Mouse (Mus musculus): ENCODE measurements at regions not wholly inside any gene's neighbourhood (a gene's known extent, or its start where the extent isn't known, plus 50 kb on each side); places are given as distances from the start of the nearest gene placed in this dataset.

GRCm38 (mm10) chr6:14121479-14121878 is 250.2 kb upstream of the 2610001J05Rik start:
- no peaks in the 10 kb centered on the region for H3K27me3 ChIP-seq (ENCODE audit: control insufficient read depth, insufficient read depth, insufficient read length)
- no peak overlapping the region for H3K4me2 ChIP-seq (ENCODE audit: low read depth)
- H3K36me3 ChIP-seq (ENCODE audit: control insufficient read depth, insufficient read depth) = no peaks in the 10 kb centered on the region
- no peak for TF ChIP-seq MYOD1 (IDR thresholded peaks at IDR 0.05; ENCODE audit: control insufficient read depth in 1 of 3, insufficient read length in 2 of 3, low read depth in 2 of 3)
- TF ChIP-seq POLR2AphosphoS2 (IDR thresholded peaks at IDR 0.05; ENCODE audit: insufficient read length, low read depth) = no peak
- TF ChIP-seq SRF (IDR thresholded peaks at IDR 0.05; ENCODE audit: control insufficient read depth, insufficient read length, low read depth) = no peak
- TF ChIP-seq REST (IDR thresholded peaks at IDR 0.05; ENCODE audit: insufficient read depth, insufficient read length) = no peak
- no peak for TF ChIP-seq POLR2A (IDR thresholded peaks at IDR 0.05; ENCODE audit: insufficient read length, low read depth)
- TF ChIP-seq MYOG (IDR thresholded peaks at IDR 0.05; ENCODE audit: control insufficient read depth in 1 of 3, insufficient read depth in 1 of 3, insufficient read length in 2 of 3, low read depth in 2 of 3) = no peak
- TF ChIP-seq TCF3 (IDR thresholded peaks at IDR 0.05; ENCODE audit: insufficient read length, low read depth) = no peak
- TF ChIP-seq USF1 (IDR thresholded peaks at IDR 0.05; ENCODE audit: low read depth) = no peak
- no peak for TF ChIP-seq TCF12 (IDR thresholded peaks at IDR 0.05; ENCODE audit: insufficient read depth, poor library complexity, severe bottlenecking)
- no peak overlapping the region for H3ac ChIP-seq (ENCODE audit: control insufficient read depth, insufficient read length)
- H3K4me3 ChIP-seq = no peak overlapping the region
- no peaks in the 10 kb centered on the region for H3K79me2 ChIP-seq (ENCODE audit: control insufficient read depth, insufficient read depth)

DNA sequence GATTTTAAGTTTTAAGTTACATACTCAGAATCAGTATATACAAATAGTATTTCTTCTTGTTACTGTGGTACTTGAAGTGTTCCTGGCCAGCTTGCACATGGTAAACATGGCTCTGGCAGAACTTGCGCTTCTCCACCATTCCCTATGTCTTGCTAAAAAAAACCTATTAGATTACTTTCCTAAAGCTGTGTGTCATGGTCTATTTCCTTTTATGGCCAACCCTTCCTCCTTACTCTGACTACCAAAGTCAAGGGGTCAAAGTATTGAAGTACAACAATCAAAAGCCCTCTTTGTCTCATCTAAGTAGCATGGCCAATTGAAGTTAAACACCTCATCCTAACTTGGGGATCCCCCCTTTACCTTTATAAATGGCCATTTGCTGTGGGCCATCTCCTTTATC is 223.6 kb upstream of the 2610001J05Rik start:
- Histone ChIP-seq H3K4me3 (no peak overlapping the region), H3K36me3 (ENCODE audit: control insufficient read depth, insufficient read depth) (no peaks in the 10 kb centered on the region), H3K79me2 (ENCODE audit: control insufficient read depth, insufficient read depth) (no peaks in the 10 kb centered on the region), H3ac (ENCODE audit: control insufficient read depth, insufficient read length) (no peak overlapping the region), H3K4me2 (ENCODE audit: low read depth) (no peak overlapping the region), H3K27me3 (ENCODE audit: control insufficient read depth, insufficient read depth, insufficient read length) (no peaks in the 10 kb centered on the region)
- TF ChIP-seq POLR2AphosphoS2 (IDR thresholded peaks at IDR 0.05; ENCODE audit: insufficient read length, low read depth) (no peak), SRF (IDR thresholded peaks at IDR 0.05; ENCODE audit: control insufficient read depth, insufficient read length, low read depth) (no peak), TCF3 (IDR thresholded peaks at IDR 0.05; ENCODE audit: insufficient read length, low read depth) (no peak), TCF12 (IDR thresholded peaks at IDR 0.05; ENCODE audit: insufficient read depth, poor library complexity, severe bottlenecking) (no peak), CEBPB (IDR thresholded peaks at IDR 0.05; ENCODE audit: insufficient read depth, poor library complexity, severe bottlenecking) (no peak), E2F4 (IDR thresholded peaks at IDR 0.05; ENCODE audit: insufficient read depth) (no peak), MYOG (IDR thresholded peaks at IDR 0.05; ENCODE audit: control insufficient read depth in 1 of 3, insufficient read depth in 1 of 3, insufficient read length in 2 of 3, low read depth in 2 of 3) (no peak), REST (IDR thresholded peaks at IDR 0.05; ENCODE audit: insufficient read depth, insufficient read length) (no peak), USF1 (IDR thresholded peaks at IDR 0.05; ENCODE audit: low read depth) (no peak), POLR2A (IDR thresholded peaks at IDR 0.05; ENCODE audit: insufficient read length, low read depth) (no peak), MAX (IDR thresholded peaks at IDR 0.05; ENCODE audit: low read depth) (no peak), MYOD1 (IDR thresholded peaks at IDR 0.05; ENCODE audit: control insufficient read depth in 1 of 3, insufficient read length in 2 of 3, low read depth in 2 of 3) (no peak)

- no peaks in the 10 kb centered on the region for H3K27me3 ChIP-seq (ENCODE audit: control insufficient read depth, insufficient read depth, insufficient read length)
- no peak for TF ChIP-seq SRF (IDR thresholded peaks at IDR 0.05; ENCODE audit: control insufficient read depth, insufficient read length, low read depth)
- TF ChIP-seq MYOD1 (IDR thresholded peaks at IDR 0.05; ENCODE audit: control insufficient read depth in 1 of 3, insufficient read length in 2 of 3, low read depth in 2 of 3) = no peak
- no peak for TF ChIP-seq E2F4 (IDR thresholded peaks at IDR 0.05; ENCODE audit: insufficient read depth)
- TF ChIP-seq CEBPB (IDR thresholded peaks at IDR 0.05; ENCODE audit: insufficient read depth, poor library complexity, severe bottlenecking) = no peak
- TF ChIP-seq MAX (IDR thresholded peaks at IDR 0.05; ENCODE audit: low read depth) = no peak
- no peak for TF ChIP-seq TCF3 (IDR thresholded peaks at IDR 0.05; ENCODE audit: insufficient read length, low read depth)
- TF ChIP-seq TCF12 (IDR thresholded peaks at IDR 0.05; ENCODE audit: insufficient read depth, poor library complexity, severe bottlenecking) = no peak
- no peak for TF ChIP-seq POLR2AphosphoS2 (IDR thresholded peaks at IDR 0.05; ENCODE audit: insufficient read length, low read depth)
- no peak for TF ChIP-seq MYOG (IDR thresholded peaks at IDR 0.05; ENCODE audit: control insufficient read depth in 1 of 3, insufficient read depth in 1 of 3, insufficient read length in 2 of 3, low read depth in 2 of 3)
- TF ChIP-seq POLR2A (IDR thresholded peaks at IDR 0.05; ENCODE audit: insufficient read length, low read depth) = no peak
- no peak for TF ChIP-seq REST (IDR thresholded peaks at IDR 0.05; ENCODE audit: insufficient read depth, insufficient read length)
- no peak for TF ChIP-seq USF1 (IDR thresholded peaks at IDR 0.05; ENCODE audit: low read depth)
- no peak overlapping the region for H3K4me2 ChIP-seq (ENCODE audit: low read depth)
- no peak overlapping the region for H3K4me3 ChIP-seq
- H3K36me3 ChIP-seq (ENCODE audit: control insufficient read depth, insufficient read depth) = no peaks in the 10 kb centered on the region
- no peaks in the 10 kb centered on the region for H3K79me2 ChIP-seq (ENCODE audit: control insufficient read depth, insufficient read depth)
- H3ac ChIP-seq (ENCODE audit: control insufficient read depth, insufficient read length) = no peak overlapping the region
Observed at GRCm38 (mm10) chr6:14081884-14082283, 210.6 kb upstream of the 2610001J05Rik start.

DNA sequence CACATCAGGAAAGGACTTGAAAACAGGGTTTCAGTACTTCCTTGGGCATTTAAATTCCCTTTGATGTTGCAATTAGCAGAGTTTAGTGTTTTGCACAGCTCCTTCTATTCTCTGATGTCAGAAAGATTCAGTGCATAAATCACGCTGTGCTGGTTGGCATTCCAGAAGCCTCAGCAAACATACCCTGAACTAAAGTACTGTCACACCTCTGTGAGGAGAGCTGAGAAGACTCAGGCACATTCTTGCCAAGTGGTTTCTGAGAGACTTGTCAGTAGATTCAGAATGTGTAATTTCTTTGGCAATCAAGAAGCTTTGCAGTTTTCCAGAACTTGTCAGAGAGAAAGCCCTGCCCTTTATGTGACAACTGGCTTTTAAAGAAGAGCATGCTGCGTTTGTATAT is 192.4 kb upstream of the 2610001J05Rik start:
- TF ChIP-seq SRF (IDR thresholded peaks at IDR 0.05; ENCODE audit: control insufficient read depth, insufficient read length, low read depth) (no peak), POLR2AphosphoS2 (IDR thresholded peaks at IDR 0.05; ENCODE audit: insufficient read length, low read depth) (no peak), MYOD1 (IDR thresholded peaks at IDR 0.05; ENCODE audit: control insufficient read depth in 1 of 3, insufficient read length in 2 of 3, low read depth in 2 of 3) (no peak), E2F4 (IDR thresholded peaks at IDR 0.05; ENCODE audit: insufficient read depth) (no peak), MYOG (IDR thresholded peaks at IDR 0.05; ENCODE audit: control insufficient read depth in 1 of 3, insufficient read depth in 1 of 3, insufficient read length in 2 of 3, low read depth in 2 of 3) (no peak), CEBPB (IDR thresholded peaks at IDR 0.05; ENCODE audit: insufficient read depth, poor library complexity, severe bottlenecking) (no peak), REST (IDR thresholded peaks at IDR 0.05; ENCODE audit: insufficient read depth, insufficient read length) (no peak), MAX (IDR thresholded peaks at IDR 0.05; ENCODE audit: low read depth) (no peak), USF1 (IDR thresholded peaks at IDR 0.05; ENCODE audit: low read depth) (no peak), TCF12 (IDR thresholded peaks at IDR 0.05; ENCODE audit: insufficient read depth, poor library complexity, severe bottlenecking) (no peak), POLR2A (IDR thresholded peaks at IDR 0.05; ENCODE audit: insufficient read length, low read depth) (no peak)
- H3K27me3 ChIP-seq (ENCODE audit: control insufficient read depth, insufficient read depth, insufficient read length) = no peaks in the 10 kb centered on the region
- H3ac ChIP-seq (ENCODE audit: control insufficient read depth, insufficient read length) = no peak overlapping the region
- H3K4me3 ChIP-seq = no peak overlapping the region
- H3K79me2 ChIP-seq (ENCODE audit: control insufficient read depth, insufficient read depth) = no peaks in the 10 kb centered on the region
- no peak overlapping the region for H3K4me2 ChIP-seq (ENCODE audit: low read depth)
- no peaks in the 10 kb centered on the region for H3K36me3 ChIP-seq (ENCODE audit: control insufficient read depth, insufficient read depth)
